Mouse (Mus musculus) right cerebral cortex, postnatal 4 days (tissue): Measurements from ENCODE around the gene Tk1.
"Not testable (repeated sequence)": the region's sequence is repeated elsewhere in the genome, so short reads cannot be mapped to it uniquely, and the experiment has no call there.

Experiments used
- DNase-seq: peaks from one replicate; pipeline ENCODE4 v3.0.0-alpha.2; 2022

Tk1 gene

GRCm38 (mm10) chr11:117820173-117820572 is 5.7 kb downstream of the Tk1 start:
- DNase-seq, result no peak

- DNase-seq, result no peak
These were observed 6.8 kb downstream of the Tk1 start for GRCm38 (mm10) chr11:117819095-117819494.

- no peak for DNase-seq
These were observed 9.4 kb downstream of the Tk1 start for GRCm38 (mm10) chr11:117816389-117816996.

DNA sequence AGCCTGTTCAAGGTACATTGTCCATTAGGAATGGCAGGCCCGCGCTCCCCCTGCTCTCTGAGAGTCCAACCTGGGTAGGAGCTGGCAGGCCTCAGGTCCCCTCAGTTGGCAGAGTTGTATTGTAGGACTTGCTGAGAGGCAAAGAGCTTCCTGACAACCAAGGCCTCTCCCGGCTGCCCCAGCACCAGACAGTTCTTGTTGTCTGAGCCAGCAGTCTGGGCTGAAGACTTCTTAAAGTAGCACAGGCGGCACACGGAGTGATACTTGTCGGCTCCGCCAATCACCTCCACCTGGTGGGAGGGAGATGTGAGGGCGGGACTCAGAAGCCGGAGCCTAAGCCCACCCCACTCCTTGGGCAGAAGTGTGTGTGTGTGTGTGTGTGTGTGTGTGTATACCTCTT is 10.0 kb downstream of the Tk1 start:
- not testable (repeated sequence) for DNase-seq

- DNase-seq, result no peak
These were observed 11.1 kb downstream of the Tk1 start for GRCm38 (mm10) chr11:117814704-117815366.

DNA sequence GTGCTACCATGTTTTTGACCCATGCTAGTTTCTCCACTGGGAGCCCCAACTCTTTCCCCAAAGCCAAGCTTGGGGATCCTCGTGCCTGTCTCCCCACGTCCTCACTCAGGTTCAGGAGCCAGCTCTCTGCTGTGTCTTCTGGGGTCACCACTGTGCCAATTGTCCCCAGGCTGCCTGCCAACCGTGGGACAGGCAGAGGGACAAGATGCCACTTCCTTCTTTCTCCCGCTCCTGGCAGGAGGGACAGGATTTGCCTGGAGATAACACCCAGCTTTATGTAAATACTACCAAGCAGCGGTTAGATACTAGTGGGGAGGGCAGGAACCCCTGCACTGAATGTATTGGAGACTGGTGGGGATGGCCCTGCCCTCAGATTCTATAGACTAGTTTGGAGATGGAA is 12.0 kb downstream of the Tk1 start:
- no peak for DNase-seq

DNA sequence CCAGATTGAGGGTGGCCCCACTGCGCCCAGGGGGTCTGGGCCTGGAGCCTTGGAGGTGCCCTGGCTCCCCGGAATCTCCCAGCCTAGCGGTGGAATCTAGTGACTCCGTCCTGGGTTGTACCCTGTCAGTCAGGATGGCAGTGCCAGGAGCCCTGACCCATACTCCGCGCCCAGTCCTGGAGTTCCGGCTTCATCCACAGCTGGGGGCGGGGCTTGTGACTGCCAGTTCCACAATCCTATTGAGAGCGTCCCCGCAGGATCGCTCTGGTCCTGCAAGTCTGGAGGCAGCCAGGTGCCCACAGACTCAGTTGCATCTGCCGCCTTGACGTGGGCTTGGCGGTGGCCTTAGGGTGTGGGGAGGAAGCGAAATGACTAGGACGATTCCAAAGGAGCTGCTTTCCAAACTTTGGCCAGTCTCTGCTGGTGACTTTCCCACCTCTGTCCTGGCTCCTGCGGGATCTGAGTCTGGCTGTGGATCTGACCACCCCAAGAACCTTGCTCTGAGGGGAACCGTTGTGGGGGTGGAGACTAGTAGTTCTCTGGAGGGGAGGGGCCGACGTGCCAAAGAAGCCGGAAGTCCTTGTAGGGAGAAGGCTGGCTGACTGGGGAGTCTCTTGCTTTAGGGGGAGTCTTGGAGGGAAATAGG is 15.4 kb downstream of the Tk1 start:
- DNase-seq, result peak; percentile 72

GRCm38 (mm10) chr11:117809407-117810311 is 16.2 kb downstream of the Tk1 start, which contains the start of the genes Gm20708 and Syngr2:
TSS of gene Gm20708 (plus strand) at chr11:117809668.
TSS of gene Syngr2 (plus strand) at chr11:117809668.
- DNase-seq, result peak; percentile 58

- DNase-seq, result no peak
These were observed 19.1 kb downstream of the Tk1 start for GRCm38 (mm10) chr11:117806781-117807180.

GRCm38 (mm10) chr11:117803166-117803688 is 22.7 kb downstream of the Tk1 start:
- no peak for DNase-seq

DNA sequence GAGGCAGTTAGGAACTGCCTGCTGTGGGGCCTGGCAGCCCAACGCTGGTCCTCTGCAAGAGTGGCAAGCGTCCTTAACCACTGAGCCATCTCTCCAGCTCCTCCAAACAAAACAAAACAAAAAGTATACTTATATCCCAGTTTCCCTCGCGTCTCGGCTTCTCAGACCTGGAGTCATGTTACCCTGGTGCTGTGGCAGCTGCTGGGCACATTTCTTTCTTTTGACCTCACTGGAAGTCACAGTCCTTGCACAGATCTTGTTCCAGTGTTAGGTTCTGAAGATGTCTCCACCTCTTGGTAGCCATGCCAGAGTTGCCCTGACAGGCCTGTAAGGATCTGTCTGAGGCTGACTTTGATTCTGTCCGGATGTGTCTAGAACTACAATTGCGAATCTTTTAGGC is 24.2 kb downstream of the Tk1 start:
- no peak for DNase-seq

- no peak for DNase-seq
These were observed 25.9 kb downstream of the Tk1 start for GRCm38 (mm10) chr11:117800038-117800437.

DNA sequence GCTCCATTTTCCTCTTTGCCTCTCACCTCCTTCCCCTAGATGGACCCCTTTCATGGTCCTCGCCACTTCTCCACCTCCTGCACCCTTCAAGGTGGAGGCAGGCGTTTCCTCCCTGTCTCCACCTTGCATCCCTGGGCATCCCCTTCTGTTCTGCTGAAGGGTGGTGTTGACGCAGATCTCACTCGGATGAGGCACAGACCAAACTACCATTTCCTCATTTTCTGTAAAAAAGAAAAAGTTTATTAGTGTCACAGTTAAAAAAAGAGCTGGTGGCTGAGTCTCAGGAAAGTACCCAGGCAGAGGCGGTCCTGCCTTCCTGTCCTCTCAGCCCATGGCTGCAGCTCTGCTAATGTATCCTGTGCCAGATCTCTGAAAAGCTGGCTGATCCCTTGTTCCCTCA is 26.7 kb downstream of the Tk1 start:
- DNase-seq, result no peak

- DNase-seq, result no peak
These were observed 27.7 kb downstream of the Tk1 start for GRCm38 (mm10) chr11:117798160-117798541.

- DNase-seq, result no peak
These were observed 28.3 kb downstream of the Tk1 start, which contains the start of gene 6030468B19Rik for GRCm38 (mm10) chr11:117797511-117798159. TSS of gene 6030468B19Rik (plus strand) at chr11:117797660.

DNA sequence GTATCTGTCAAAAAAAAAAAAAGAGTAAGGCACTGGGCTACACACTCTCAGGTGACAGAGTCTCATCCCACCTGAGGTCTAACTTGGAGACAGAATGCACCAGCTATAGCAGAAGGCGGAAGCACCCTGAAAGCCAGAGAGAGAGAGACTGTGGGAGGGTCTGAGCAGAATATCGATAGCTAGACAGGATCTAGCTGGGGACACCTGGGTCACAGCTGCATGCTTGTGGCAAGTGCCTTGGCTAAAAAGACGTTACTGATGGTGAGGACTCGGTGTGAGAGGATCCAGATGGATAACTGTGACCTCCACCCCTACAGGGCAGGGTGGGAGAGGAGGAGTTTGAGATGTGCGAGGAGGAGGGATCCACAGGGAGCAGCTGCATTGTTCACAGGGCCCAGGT is 28.9 kb downstream of the Tk1 start:
- no peak for DNase-seq

- DNase-seq, result no peak
These were observed 31.8 kb downstream of the Tk1 start for GRCm38 (mm10) chr11:117794035-117794551.

DNA sequence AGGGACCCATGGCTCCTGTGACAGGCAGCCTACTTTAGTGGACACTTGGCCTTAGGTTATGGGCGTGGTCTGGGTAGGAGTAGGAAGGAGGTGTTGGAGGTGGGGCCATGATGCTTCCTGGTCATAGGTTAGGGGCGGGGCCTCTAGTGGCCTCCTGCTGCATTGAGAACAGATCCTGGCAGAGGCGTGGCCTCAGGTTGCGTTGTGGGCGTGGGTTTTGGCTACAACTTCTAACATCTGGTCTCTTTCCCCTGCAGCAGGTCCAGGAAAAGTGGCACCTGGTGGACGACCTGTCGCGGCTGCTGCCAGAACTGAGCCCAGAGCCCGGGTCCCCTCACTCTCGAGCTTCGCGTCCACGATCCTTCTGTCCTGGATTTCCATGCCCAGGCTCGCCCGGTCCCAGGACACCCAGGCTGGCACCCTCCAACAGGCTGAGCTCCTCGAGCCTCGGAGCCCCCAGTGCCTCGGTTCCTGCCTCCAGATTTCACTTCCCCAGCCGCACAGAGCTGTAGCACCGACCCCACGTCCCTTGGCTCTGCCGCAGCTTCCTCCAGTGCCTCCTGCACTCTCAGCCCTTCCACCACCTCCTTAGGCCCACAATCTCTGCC is 33.5 kb downstream of the Tk1 start:
- DNase-seq, result no peak

GRCm38 (mm10) chr11:117791441-117791761 is 34.5 kb downstream of the Tk1 start:
- DNase-seq, result no peak

DNA sequence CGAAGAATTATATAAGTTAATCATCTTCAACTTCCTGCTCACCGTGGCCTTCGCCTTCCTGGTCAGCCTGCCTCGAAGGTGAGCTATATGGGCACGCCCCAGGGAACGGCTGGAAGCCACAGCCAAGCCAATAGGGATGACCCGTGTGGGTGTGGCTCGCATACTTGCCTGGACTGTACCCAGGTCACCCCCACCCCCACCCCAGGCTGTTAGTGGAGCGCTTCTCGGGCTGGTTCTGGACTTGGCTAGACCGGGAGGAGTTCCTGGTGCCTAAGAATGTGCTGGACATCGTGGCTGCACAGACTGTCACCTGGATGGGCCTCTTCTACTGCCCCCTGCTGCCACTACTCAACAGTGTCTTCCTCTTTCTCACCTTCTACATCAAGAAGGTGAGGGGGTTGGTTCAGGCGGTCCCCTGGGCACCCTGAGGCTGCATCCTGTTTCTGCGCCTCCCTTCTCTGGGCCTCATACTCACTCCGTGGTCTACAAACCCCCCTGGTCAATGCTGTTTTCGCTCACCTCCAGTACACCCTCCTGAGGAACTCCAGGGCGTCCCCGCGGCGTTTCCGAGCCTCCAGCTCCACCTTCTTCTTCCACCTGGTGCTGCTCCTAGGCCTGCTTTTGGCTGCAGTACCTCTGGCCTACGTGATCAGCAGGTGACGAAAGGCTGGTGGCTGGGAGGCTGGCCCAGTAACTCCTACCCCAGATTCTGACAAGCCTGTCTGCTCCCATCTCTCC is 35.0 kb downstream of the Tk1 start:
- no peak for DNase-seq

GRCm38 (mm10) chr11:117790286-117790685 is 35.6 kb downstream of the Tk1 start:
- DNase-seq, result peak; percentile 61
